Mouse (Mus musculus) spleen, adult 2 months (tissue): ENCODE measurements around the gene Acsl4.

Experiments
- CTCF ChIP-seq: fragments of 200-500 bp; IDR thresholded peaks from 2 replicates; pipeline ENCODE4 v1.5.1; 2011; ENCODE audit warnings: mild to moderate bottlenecking, inconsistent platforms; ENCODE audit not compliant: insufficient read depth, insufficient read length, insufficient replicate concordance; ENCODE audit errors: extremely low read depth
- POLR2A ChIP-seq: fragments of 200-500 bp; IDR thresholded peaks from 2 replicates; pipeline ENCODE4 v1.6.1; 2011; ENCODE audit warnings: low read depth, low read length, inconsistent platforms

DNA sequence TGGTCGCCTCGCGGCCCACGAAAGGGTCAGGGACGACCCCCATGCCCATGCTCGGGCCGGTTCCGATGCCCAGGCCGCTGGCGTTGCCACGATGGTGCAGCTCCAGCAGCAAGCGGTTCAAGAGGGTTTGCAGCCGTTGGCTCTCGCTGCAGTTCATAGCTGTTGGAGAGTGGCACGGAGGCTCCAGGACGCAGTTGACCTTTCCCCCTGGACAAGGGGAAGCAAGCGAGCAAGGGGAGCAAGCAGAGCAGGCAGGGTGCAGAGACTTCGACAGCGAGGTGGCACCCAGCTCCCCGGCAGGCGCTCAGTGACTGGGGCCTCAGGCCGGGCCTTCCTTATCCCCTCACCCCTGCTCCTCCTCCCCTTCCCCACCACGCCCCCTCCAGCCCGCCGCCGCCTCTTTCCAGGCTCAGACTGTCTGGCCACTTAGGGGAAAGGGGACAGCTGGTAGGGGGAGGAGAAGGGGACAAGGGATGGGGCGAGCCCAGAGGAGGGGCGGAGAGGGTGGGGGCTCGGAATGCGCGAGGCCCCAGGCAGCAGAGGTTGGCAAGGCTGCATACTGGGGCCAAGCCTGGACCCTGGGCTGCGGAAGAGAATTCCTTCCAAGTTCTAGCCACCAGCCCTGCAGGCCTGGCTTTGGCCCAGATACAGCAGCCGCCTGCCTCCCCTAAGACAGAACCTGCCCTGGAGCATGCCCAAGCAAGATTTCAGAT lies 84.3 kb downstream of the Acsl4 start, which contains the start of gene Kcne1l:
- no peak for TF ChIP-seq CTCF
- no peak for TF ChIP-seq POLR2A
